Mouse (Mus musculus): ENCODE data around the gene Gm21992. TPM values are rescaled to one million over a fixed set of nuclear protein-coding genes. Genes with fewer than 3 reads are reported as not detected.

Gm21992 gene
- total RNA-seq, 2 experiments from 2014 or later, result 22.0 to 25.5 TPM

DNA sequence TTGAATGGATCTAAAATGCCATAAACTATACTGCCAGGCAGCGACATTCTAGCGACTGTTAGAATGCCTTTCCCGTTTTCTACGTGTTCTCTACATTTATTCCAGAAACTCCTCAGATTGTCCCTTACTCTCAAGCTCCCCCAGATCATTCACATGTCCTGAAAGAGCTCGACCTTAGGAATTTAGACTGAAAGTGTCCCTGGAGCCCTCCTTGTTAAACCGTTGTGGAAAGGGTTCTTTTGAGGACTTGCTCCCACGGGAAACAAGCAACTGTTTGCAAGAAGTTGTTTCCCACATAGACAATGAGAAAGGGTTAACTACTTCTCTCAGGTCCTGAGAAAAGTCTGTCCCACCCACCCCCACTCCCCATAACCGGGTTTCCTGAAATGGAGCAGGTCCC lies 110.8 kb downstream of the Gm21992 start:
- intact Hi-C loops (cut with DNase I), result no loop called here

DNA sequence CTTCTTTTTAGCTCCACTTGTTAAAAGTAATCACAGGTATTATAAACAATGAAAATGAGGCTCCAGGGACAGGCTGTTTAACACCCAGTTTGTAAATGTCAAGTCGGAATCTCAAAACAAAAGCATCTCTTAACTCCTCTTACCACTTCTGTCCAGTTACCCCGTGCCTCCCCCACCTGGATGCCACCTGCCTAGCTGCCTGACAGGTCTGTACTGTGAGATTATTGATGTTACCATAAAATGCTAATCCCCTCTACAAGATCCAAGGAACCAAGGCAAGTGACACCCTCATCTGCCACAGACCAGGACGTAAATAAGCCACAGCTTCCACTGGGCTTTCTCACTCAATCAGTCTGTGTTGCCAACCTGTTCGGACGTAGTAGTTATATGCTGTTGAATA lies 111.6 kb downstream of the Gm21992 start:
- no peak overlapping the region for H3K4me3 ChIP-seq
- no peak for TF ChIP-seq CTCF (IDR thresholded peaks at IDR 0.05)
- H3K27ac ChIP-seq, result peak overlapping the region; percentile 85
- intact Hi-C loops (cut with DNase I), result loop anchor here (2.0 to 5.0 kb wide), 2 partner anchors 13 to 223 kb away; partner anchors contain the start of gene Syt12
- DNase-seq (ENCODE audit: extremely low spot score in 1 of 2, low spot score in 2 of 2), result no peak

More for the DNA sequence above, 110.8 kb downstream of the Gm21992 start:
- peak overlapping the region; percentile 70; the same call in 1 of the 2 replicates for H3K27ac ChIP-seq
- TF ChIP-seq CTCF (IDR thresholded peaks at IDR 0.05), result no peak
- DNase-seq (ENCODE audit: extremely low spot score in 1 of 2, low spot score in 2 of 2), result no peak
- no peak overlapping the region for H3K4me3 ChIP-seq

DNA sequence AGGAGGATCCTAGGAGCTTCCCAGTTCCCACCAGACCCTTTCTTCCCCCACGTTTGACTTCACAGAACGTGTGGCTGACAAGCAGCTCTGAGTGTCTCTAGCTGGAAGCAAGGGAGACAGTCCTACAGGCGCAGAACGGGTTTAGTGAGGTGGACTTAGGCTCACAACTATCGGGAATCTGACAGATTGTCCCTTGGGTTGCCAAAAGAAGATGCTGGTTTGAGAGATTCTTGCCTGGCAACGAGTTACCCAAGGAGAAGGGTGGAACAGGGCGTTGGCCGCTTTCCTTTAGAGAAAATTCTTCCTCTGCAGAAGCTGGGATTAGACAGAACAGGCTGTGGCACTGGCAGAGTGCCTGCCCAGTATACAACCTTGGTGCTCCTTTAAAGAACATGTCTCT lies 112.6 kb downstream of the Gm21992 start:
- DNase-seq (ENCODE audit: extremely low spot score in 1 of 2, low spot score in 2 of 2), result peak in 1 of 2 experiments; percentile 47
- TF ChIP-seq CTCF (IDR thresholded peaks at IDR 0.05), result no peak
- intact Hi-C loops (cut with DNase I), result loop anchor here (2.0 to 5.0 kb wide), 2 partner anchors 14 to 222 kb away; partner anchors contain the start of gene Syt12
- Histone ChIP-seq H3K27ac (peak overlapping the region; percentile 85), H3K4me3 (peak overlapping the region; percentile 57)

DNA sequence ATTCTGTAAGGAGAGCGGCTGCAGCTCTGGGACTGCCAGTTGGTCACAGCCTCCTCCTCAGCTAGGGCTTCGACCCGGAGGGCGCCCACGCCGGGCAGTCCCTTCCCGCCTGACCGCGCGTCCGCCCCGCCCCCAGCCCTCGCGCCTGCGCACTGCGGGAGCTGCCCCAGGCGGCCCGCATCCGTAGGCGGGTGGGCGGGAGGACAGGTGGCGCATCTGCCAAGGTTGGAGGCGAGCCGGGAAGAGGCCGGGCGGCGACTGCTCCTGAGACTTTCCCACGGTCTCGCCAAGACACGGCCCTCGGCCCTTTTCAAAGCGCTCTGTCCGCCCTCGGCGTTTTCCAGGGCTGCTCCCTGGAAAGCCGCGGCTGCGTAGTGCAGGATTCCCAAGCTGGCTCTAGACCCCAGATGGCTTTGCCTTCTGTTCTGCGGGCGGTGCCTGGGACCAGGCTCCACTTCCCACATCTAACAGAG lies 113.2 kb downstream of the Gm21992 start, which contains the start of gene Gm960:
TSS of gene Gm960 (minus strand) at position 464 of the 473 bp plus-strand sequence.
- H3K4me3 ChIP-seq, result peak within 1 kb of the TSS; percentile 57
- no peak for TF ChIP-seq CTCF (IDR thresholded peaks at IDR 0.05)
- intact Hi-C loops (cut with DNase I), result loop anchor here (2.0 to 5.0 kb wide), 2 partner anchors 15 to 221 kb away; partner anchors contain the start of gene Syt12
- DNase-seq (ENCODE audit: extremely low spot score in 1 of 2, low spot score in 2 of 2), result peak; percentile 87 to 92
- peak within 1 kb of the TSS; percentile 85 for H3K27ac ChIP-seq

- intact Hi-C loops (cut with DNase I), result loop anchor here (1.0 to 5.0 kb wide), 3 partner anchors 15 to 220 kb away; partner anchors contain the start of gene Syt12
- DNase-seq (ENCODE audit: extremely low spot score in 1 of 2, low spot score in 2 of 2), result no peak
- H3K4me3 ChIP-seq, result peak overlapping the region; percentile 57
- H3K27ac ChIP-seq, result peak overlapping the region; percentile 85
- TF ChIP-seq CTCF (IDR thresholded peaks at IDR 0.05), result no peak
Measured at GRCm38 (mm10) chr19:4697721-4698120, 113.7 kb downstream of the Gm21992 start.

- intact Hi-C loops (cut with DNase I), result loop anchor here (1.0 to 5.0 kb wide), 2 partner anchors 50 to 220 kb away; partner anchors contain the start of gene Syt12
- Histone ChIP-seq H3K27ac (peak overlapping the region; percentile 85), H3K4me3 (no peak overlapping the region)
- DNase-seq (ENCODE audit: extremely low spot score in 1 of 2, low spot score in 2 of 2), result no peak
- TF ChIP-seq CTCF (IDR thresholded peaks at IDR 0.05), result no peak
Measured at GRCm38 (mm10) chr19:4697121-4697520, 114.3 kb downstream of the Gm21992 start.

GRCm38 (mm10) chr19:4694346-4694745 lies 117.1 kb downstream of the Gm21992 start:
- no peak for DNase-seq (ENCODE audit: extremely low spot score in 1 of 2, low spot score in 2 of 2)
- TF ChIP-seq CTCF (IDR thresholded peaks at IDR 0.05), result no peak
- Histone ChIP-seq H3K27ac (no peak overlapping the region), H3K4me3 (no peak overlapping the region)
- intact Hi-C loops (cut with DNase I), result no loop called here

Other genes starting within 250 kb of the Gm21992 start
- 10 to 100 TPM; 41.2 to 44.9 TPM for gene Lrfn4, start 195.9 kb downstream of the Gm21992 start, total RNA-seq (2021)
- gene Rce1, start 186.0 kb downstream of the Gm21992 start, total RNA-seq (2021), result 10 to 100 TPM; 26.4 to 30.6 TPM
- 1 to 10 TPM; 1.5 to 1.6 TPM for gene Gm960, start 112.9 kb downstream of the Gm21992 start, total RNA-seq (2021)
- 100 to 1,000 TPM; 561 to 597 TPM for gene Sptbn2, start 100.4 kb downstream of the Gm21992 start, total RNA-seq (2021)
- 10 to 100 TPM; 16.3 to 18.2 TPM for gene Rbm4b, start 55.1 kb downstream of the Gm21992 start, total RNA-seq (2021)
- 100 to 1,000 TPM in 1 of 2 experiments, 10 to 100 TPM in 1; 93.1 to 112 TPM for gene Rbm4, start 17.7 kb downstream of the Gm21992 start, total RNA-seq (2021)
- gene Rbm14, start within 50 bp of the Gm21992 start, total RNA-seq (2021), result 10 to 100 TPM; 53.4 to 61.0 TPM
- gene Ccs, start 27.7 kb upstream of the Gm21992 start, total RNA-seq (2021), result 10 to 100 TPM; 29.8 to 30.3 TPM
- 1 to 10 TPM; 2.0 to 2.6 TPM for gene Ccdc87, start 27.8 kb upstream of the Gm21992 start, total RNA-seq (2021)
- gene Ctsf, start 43.5 kb upstream of the Gm21992 start, total RNA-seq (2021), result 100 to 1,000 TPM; 102 to 107 TPM
- gene Actn3, start 66.3 kb upstream of the Gm21992 start, total RNA-seq (2021), result 1 to 10 TPM; 1.4 to 1.5 TPM
- gene Zdhhc24, start 67.1 kb upstream of the Gm21992 start, total RNA-seq (2021), result 10 to 100 TPM; 24.7 to 25.9 TPM
- 10 to 100 TPM; 40.0 to 48.1 TPM for gene Bbs1, start 95.0 kb upstream of the Gm21992 start, total RNA-seq (2021)
- 10 to 100 TPM; 39.5 to 45.9 TPM for gene Dpp3, start 116.7 kb upstream of the Gm21992 start, total RNA-seq (2021)
- gene Peli3, start 131.5 kb upstream of the Gm21992 start, total RNA-seq (2021), result 10 to 100 TPM; 27.9 to 31.8 TPM
- gene Mrpl11, start 150.5 kb upstream of the Gm21992 start, total RNA-seq (2021), result 10 to 100 TPM; 52.7 to 55.3 TPM
- gene Npas4, start 178.7 kb upstream of the Gm21992 start, total RNA-seq (2021), result 10 to 100 TPM; 21.7 to 33.7 TPM
- gene Slc29a2, start 212.2 kb upstream of the Gm21992 start, total RNA-seq (2021), result 10 to 100 TPM; 16.6 to 16.7 TPM
- gene B4gat1, start 227.2 kb upstream of the Gm21992 start, total RNA-seq (2021), result 100 to 1,000 TPM; 109 to 131 TPM
- gene AC124502.3, start 227.3 kb upstream of the Gm21992 start, total RNA-seq (2021), result 1 to 10 TPM; 4.9 to 5.8 TPM
- 10 to 100 TPM; 26.9 to 28.8 TPM for gene Brms1, start 229.7 kb upstream of the Gm21992 start, total RNA-seq (2021)
- 10 to 100 TPM; 94.6 to 95.9 TPM for gene Rin1, start 238.9 kb upstream of the Gm21992 start, total RNA-seq (2021)

All from left cerebral cortex, adult 2 months (tissue).